In the genomic region with DNA sequence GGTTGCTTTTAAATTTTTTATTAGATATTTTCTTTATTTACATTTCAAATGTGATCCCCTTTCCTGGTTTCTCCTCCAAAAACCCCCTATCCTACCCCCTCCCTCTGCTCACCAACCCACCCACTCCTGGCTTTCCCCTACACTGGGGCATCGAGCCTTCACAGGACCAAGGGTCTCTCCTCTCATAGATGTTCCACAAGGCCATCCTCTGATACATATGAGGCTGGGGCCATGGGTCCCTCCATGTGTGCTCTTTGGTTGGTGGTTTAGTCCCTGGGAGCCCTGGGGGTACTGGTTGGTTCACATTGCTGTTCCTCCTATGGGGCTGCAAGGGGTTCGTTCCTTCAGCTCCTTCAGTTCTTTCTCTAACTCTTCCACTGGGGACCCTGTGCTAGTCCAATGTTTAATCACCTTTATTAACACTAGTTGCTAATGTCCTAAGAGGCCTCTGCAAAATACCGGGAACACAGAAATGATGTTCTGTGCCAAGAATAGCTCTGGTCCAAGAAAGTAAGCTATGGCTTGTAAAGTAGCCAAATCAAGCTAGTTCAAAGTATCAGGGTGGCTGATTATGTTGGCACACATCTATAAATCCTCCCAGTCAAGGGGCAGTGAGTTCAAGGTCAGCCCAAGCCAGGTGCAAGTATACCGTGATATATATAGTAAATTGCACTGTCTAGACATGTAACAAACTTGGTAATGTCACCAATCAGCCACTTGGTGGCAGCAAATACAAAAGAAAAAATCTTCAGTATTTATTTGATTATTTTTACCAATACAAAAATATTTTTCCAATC, we compare ENCODE assay signal across 9 mouse cellular contexts. TPM values are rescaled to one million over a fixed set of nuclear protein-coding genes. Genes with fewer than 3 reads are reported as not detected.
A peak's percentile ranks its signal among the peaks of the same experiment; 100 is the strongest.
DNase-seq lines count a peak whose midpoint lies in the region; ATAC-seq lines count a peak whose summit lies in the region.
"Had no signal": no experiment of that assay in that cellular context is flagged by ENCODE, and none has a peak within 500 bp of the region (broad histone marks: within the 10 kb centered on the region; RNA-seq: fewer than 3 reads in every experiment).

No protein-coding gene starts in this region.

- no peak overlapping the region for H3K4me3 ChIP-seq in kidney, embryonic 16.5 days (ENCODE audit: low read length)
- no peak overlapping the region for H3K4me3 ChIP-seq in intestine, embryonic 16.5 days (ENCODE audit: low read length)
- H3K4me3 ChIP-seq: megakaryocyte, embryonic 14.5 days had no signal

- no peak for DNase-seq in kidney, adult 18-20 months
- peak; percentile 25 for DNase-seq in R1 (ENCODE audit: low read depth, low spot score)
- DNase-seq in right cerebral cortex, postnatal 14 days, result no peak
- DNase-seq in frontal cortex, postnatal 10 days (ENCODE audit: low spot score in 2 of 2), result no peak

- peak; percentile 78; the same call in 1 of the 2 replicates for ATAC-seq in kidney, embryonic 16.5 days (ENCODE audit: low FRiP score, low TSS enrichment)
- peak; percentile 54 for ATAC-seq in erythroblast, adult 5-6 weeks (replicated peaks; ENCODE audit: low FRiP score, poor library complexity, severe bottlenecking)
- peak; percentile 80 for ATAC-seq in intestine, embryonic 16.5 days
- peak; percentile 63 for ATAC-seq in megakaryocyte progenitor cell, adult 5-6 weeks (replicated peaks; ENCODE audit: poor library complexity)

- no peak overlapping the region for H3K27ac ChIP-seq in kidney, embryonic 16.5 days (ENCODE audit: low read length)
- no peak overlapping the region for H3K27ac ChIP-seq in intestine, embryonic 16.5 days (ENCODE audit: low read length)

- H3K9ac ChIP-seq in kidney, embryonic 16.5 days (replicated peaks; ENCODE audit: low read length), result no peak overlapping the region
- no peak overlapping the region for H3K9ac ChIP-seq in intestine, embryonic 16.5 days (ENCODE audit: low read depth, low read length)

- no peak overlapping the region for H3K4me2 ChIP-seq in kidney, embryonic 16.5 days (replicated peaks; ENCODE audit: low read depth, low read length)
- H3K4me2 ChIP-seq in intestine, embryonic 16.5 days (ENCODE audit: low read depth, low read length), result no peak overlapping the region

- H3K9me3 ChIP-seq in kidney, embryonic 16.5 days (ENCODE audit: low read length), result no peaks in the 10 kb centered on the region
- H3K9me3 ChIP-seq in intestine, embryonic 16.5 days (ENCODE audit: control insufficient read depth, low read length), result no peaks in the 10 kb centered on the region
- H3K9me3 ChIP-seq: megakaryocyte, embryonic 14.5 days had no signal

- H3K27me3 ChIP-seq in kidney, embryonic 16.5 days (ENCODE audit: insufficient read depth, low read length), result no peaks in the 10 kb centered on the region
- no peaks in the 10 kb centered on the region for H3K27me3 ChIP-seq in intestine, embryonic 16.5 days (replicated peaks; ENCODE audit: control insufficient read depth, insufficient read depth, low read length)
- H3K27me3 ChIP-seq: megakaryocyte, embryonic 14.5 days had no signal

- 62% methylated on average over 4 of the region's 4 CpGs for WGBS in kidney, embryonic 16.5 days
- 60% methylated on average over 4 of the region's 4 CpGs for WGBS in intestine, embryonic 16.5 days

- H3K36me3 ChIP-seq in kidney, embryonic 16.5 days (ENCODE audit: insufficient read depth, low read length), result no peaks in the 10 kb centered on the region
- H3K36me3 ChIP-seq in intestine, embryonic 16.5 days (ENCODE audit: control insufficient read depth, insufficient read depth, low read length), result no peaks in the 10 kb centered on the region

- H3K4me1 ChIP-seq in kidney, embryonic 16.5 days (ENCODE audit: insufficient read depth, low read length), result peaks cover 4% of the 10 kb centered on the region; the same call in 1 of the 2 replicates
- H3K4me1 ChIP-seq in intestine, embryonic 16.5 days (ENCODE audit: control insufficient read depth, insufficient read depth, low read length), result peaks cover 8% of the 10 kb centered on the region

RNA-seq across cellular contexts. Expression of gene Ankrd28, which starts 36.3 kb away (rescaled TPM):
- 7.3 and 7.5 TPM in 2 replicates for polyA plus RNA-seq in kidney, embryonic 16.5 days (2015; fragmentation: Nextera tagmentation; extraction: Ambion mirVana)
- total RNA-seq in erythroblast, adult 5-6 weeks (2015; ENCODE audit: low replicate concordance), result 79.4 and 80.5 TPM in 2 replicates
- 147 and 157 TPM in 2 replicates for total RNA-seq in erythroblast, adult 5-6 weeks (2017; ENCODE audit: low replicate concordance)
- polyA plus RNA-seq in intestine, embryonic 16.5 days (2015; fragmentation: Nextera tagmentation; extraction: Ambion mirVana), result 5.1 and 5.4 TPM in 2 replicates
- total RNA-seq in megakaryocyte progenitor cell, adult 5-6 weeks (2015), result 131 and 140 TPM in 2 replicates
- total RNA-seq in megakaryocyte progenitor cell, adult 5-6 weeks (2017), result 186 and 238 TPM in 2 replicates
